Comparison of ENCODE assay signal across 8 mouse cellular contexts in the genomic region with DNA sequence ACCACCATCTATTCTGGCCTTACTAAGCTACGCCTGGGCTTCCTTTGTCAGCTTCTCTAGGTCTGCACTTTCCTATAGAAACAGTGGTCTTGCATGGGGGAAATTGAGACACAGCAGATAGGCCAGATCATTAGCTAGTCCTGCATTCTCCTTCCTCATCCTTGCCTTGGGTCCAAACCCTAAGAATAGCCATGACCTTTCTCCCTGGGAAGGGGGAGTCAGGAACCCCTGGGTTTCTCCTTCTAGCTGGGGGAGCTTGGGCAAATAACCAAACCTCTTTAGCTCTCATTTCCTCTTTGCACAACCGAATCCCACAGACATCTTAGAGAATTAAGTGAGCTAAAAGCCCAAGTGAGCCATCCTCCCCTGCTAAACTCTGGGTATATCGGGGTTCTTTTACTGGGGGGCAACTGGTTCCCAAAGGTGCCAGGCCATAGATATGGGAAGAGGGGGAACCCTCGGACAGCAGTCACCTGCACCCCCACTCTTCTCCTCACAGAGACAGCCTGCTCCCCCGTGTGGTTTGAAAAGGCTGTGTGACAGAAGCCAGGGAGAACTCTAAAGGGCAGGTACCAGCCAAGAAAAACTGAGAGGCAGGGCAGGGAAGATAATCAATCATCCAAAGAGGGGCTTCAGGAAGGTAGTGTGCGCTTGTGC.
DNase-seq lines count a peak whose midpoint lies in the region; ATAC-seq lines count a peak whose summit lies in the region.

No protein-coding gene starts in this region.

- no peaks in the 10 kb centered on the region for H3K36me3 ChIP-seq in kidney, embryonic 16.5 days (ENCODE audit: insufficient read depth, low read length)
- no peaks in the 10 kb centered on the region for H3K36me3 ChIP-seq in midbrain, embryonic 16.5 days (ENCODE audit: control insufficient read depth, insufficient read depth, low read length)

- no peak overlapping the region for H3K4me3 ChIP-seq in kidney, embryonic 16.5 days (ENCODE audit: low read length)
- no peak overlapping the region for H3K4me3 ChIP-seq in brown adipose tissue, adult 24 weeks (ENCODE audit: insufficient read depth, low read depth, low read length)
- no peak overlapping the region for H3K4me3 ChIP-seq in midbrain, embryonic 16.5 days (ENCODE audit: low read depth, low read length)

- peak overlapping the region; percentile 99 for H3K27ac ChIP-seq in kidney, embryonic 16.5 days (ENCODE audit: low read length)
- peak overlapping the region; percentile 9; the same call in 1 of the 2 replicates for H3K27ac ChIP-seq in brown adipose tissue, adult 24 weeks (replicated peaks; ENCODE audit: low read depth, low read length)
- peak overlapping the region; percentile 99 for H3K27ac ChIP-seq in midbrain, embryonic 16.5 days (ENCODE audit: low read length)

- no peak for ATAC-seq in kidney, embryonic 16.5 days (ENCODE audit: low FRiP score, low TSS enrichment)
- no peak for ATAC-seq in midbrain, embryonic 16.5 days

- WGBS in kidney, embryonic 16.5 days: 34% methylated on average over 6 of the region's 6 CpGs
- 47% methylated on average over 6 of the region's 6 CpGs for WGBS in midbrain, embryonic 16.5 days

- no peaks in the 10 kb centered on the region for H3K9me3 ChIP-seq in kidney, embryonic 16.5 days (ENCODE audit: low read length)
- no peaks in the 10 kb centered on the region for H3K9me3 ChIP-seq in midbrain, embryonic 16.5 days (replicated peaks; ENCODE audit: control insufficient read depth, low read length, poor library complexity, severe bottlenecking)

- no peaks in the 10 kb centered on the region for H3K27me3 ChIP-seq in kidney, embryonic 16.5 days (ENCODE audit: insufficient read depth, low read length)
- H3K27me3 ChIP-seq in midbrain, embryonic 16.5 days (ENCODE audit: control insufficient read depth, insufficient read depth, low read depth, low read length): no peaks in the 10 kb centered on the region

- no peak for DNase-seq in kidney, adult 9 months
- peak; percentile 47 for DNase-seq in heart, postnatal 4 days
- no peak for DNase-seq in ovary, postnatal 10 days (ENCODE audit: low spot score)
- no peak for DNase-seq in adrenal gland, postnatal 4 days (ENCODE audit: low spot score in 2 of 2)
- DNase-seq in ovary, postnatal 36 days (ENCODE audit: low spot score): no peak

- H3K4me1 ChIP-seq in kidney, embryonic 16.5 days (ENCODE audit: insufficient read depth, low read length): peaks cover 90% of the 10 kb centered on the region
- peaks cover 17% of the 10 kb centered on the region for H3K4me1 ChIP-seq in brown adipose tissue, adult 24 weeks (ENCODE audit: control insufficient read depth, insufficient read depth, insufficient read length, low read length)
- H3K4me1 ChIP-seq in midbrain, embryonic 16.5 days (ENCODE audit: control insufficient read depth, insufficient read depth, low read length): peaks cover 97% of the 10 kb centered on the region

- peak overlapping the region; percentile 13; the same call in 1 of the 2 replicates for H3K9ac ChIP-seq in kidney, embryonic 16.5 days (replicated peaks; ENCODE audit: low read length)
- no peak overlapping the region for H3K9ac ChIP-seq in midbrain, embryonic 16.5 days (ENCODE audit: low read depth, low read length)

- H3K4me2 ChIP-seq in kidney, embryonic 16.5 days (replicated peaks; ENCODE audit: low read depth, low read length): no peak overlapping the region
- no peak overlapping the region for H3K4me2 ChIP-seq in midbrain, embryonic 16.5 days (ENCODE audit: low read length)

Comparison
In these comparisons a context has a peak if more than half of its experiments do, and no peak if none do; other contexts are left out.
1. H3K27ac ChIP-seq: peak in every context shown above with its lines; median percentile 99 in kidney, embryonic 16.5 days; 99 in midbrain, embryonic 16.5 days; 9 in brown adipose tissue, adult 24 weeks.